Mouse (Mus musculus): ENCODE results near the gene Irak2. TPM values are rescaled to one million over a fixed set of nuclear protein-coding genes. Genes with fewer than 3 reads are reported as not detected.

The Irak2 gene
- total and polyA plus RNA-seq, 2 experiments from 2014 or later, result 3.5 to 5.9 TPM

DNA sequence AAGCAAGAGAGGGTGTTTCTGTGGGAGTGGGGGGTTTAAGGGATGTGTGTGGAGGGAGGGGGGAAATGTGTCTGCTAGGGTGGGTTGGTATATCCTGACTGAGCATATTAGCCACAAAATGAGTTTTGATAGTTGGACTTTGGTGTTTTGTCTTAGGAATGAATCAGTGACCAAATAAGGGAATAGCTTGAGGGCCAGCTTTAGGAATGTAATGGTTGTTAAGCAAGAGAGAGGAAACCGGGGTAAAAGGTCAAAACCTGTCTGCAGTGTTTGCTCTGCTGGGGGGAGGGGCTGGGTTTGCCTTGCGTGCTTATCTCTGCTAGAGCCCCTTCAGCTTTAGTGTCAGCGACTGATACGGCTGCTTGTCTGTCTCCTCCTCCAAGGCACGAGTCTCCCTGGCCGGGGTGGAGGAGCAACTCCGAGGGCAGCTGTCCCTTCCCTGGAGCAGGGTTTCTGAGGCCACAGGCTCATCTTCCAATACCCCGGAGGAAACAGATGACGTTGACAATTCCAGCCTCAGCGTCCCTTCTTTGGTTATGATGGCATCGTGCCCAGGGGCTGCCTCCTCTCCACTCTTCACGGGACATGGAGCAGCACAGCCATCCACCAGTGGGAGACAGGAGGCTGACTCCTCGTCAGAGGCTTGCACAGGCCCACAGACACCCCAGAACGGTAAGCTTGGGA, 52.3 kb downstream of the Irak2 start:
- Histone ChIP-seq H3K9ac (0 out of 2 replicates have a peak overlapping the region, but pooled peaks have one; percentile 22), H3K9me3 (ENCODE audit: low read length) (no peaks in the 10 kb centered on the region), H3K36me3 (ENCODE audit: insufficient read depth) (no peaks in the 10 kb centered on the region), H3K27me3 (ENCODE audit: insufficient read depth, low read length) (no peaks in the 10 kb centered on the region), H3K27ac (ENCODE audit: low read depth, low read length) (no peak overlapping the region), H3K4me1 (ENCODE audit: insufficient read depth) (no peaks in the 10 kb centered on the region), H3K4me3 (ENCODE audit: low read depth, low read length) (no peak overlapping the region), H3K4me2 (ENCODE audit: low read depth) (no peak overlapping the region)
- no peak for TF ChIP-seq CTCF (IDR thresholded peaks at IDR 0.05; ENCODE audit: low read depth)
- WGBS, result 18% methylated on average over 14 of the region's 14 CpGs
- DNase-seq (no peak), ATAC-seq (no peak)

DNA sequence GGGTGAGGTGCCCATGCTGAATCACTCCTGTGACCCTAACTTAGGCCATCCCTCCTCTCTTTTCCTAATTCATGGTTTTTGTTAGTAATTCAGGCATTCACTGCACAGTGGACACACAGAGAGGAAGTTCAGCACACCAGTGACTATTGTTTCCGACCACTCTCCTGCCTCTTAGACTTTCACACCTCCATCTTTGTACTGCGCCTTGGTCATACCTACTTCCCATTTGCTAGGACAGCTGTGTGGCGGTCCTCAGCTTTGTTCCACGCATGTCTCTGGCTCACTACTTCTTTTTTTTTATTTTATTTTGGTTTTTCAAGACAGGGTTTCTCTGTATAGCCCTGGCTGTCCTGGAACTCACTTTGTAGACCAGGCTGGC, 52.8 kb downstream of the Irak2 start:
- Histone ChIP-seq H3K27me3 (ENCODE audit: insufficient read depth, low read length) (no peaks in the 10 kb centered on the region), H3K36me3 (ENCODE audit: insufficient read depth) (no peaks in the 10 kb centered on the region), H3K4me2 (ENCODE audit: low read depth) (no peak overlapping the region), H3K4me3 (ENCODE audit: low read depth, low read length) (no peak overlapping the region), H3K4me1 (ENCODE audit: insufficient read depth) (no peaks in the 10 kb centered on the region), H3K27ac (ENCODE audit: low read depth, low read length) (no peak overlapping the region), H3K9me3 (ENCODE audit: low read length) (no peaks in the 10 kb centered on the region), H3K9ac (no peak overlapping the region)
- ATAC-seq, result no peak
- DNase-seq, result no peak
- 91% methylated on average over 4 of the region's 4 CpGs for WGBS
- no peak for TF ChIP-seq CTCF (IDR thresholded peaks at IDR 0.05; ENCODE audit: low read depth)

DNA sequence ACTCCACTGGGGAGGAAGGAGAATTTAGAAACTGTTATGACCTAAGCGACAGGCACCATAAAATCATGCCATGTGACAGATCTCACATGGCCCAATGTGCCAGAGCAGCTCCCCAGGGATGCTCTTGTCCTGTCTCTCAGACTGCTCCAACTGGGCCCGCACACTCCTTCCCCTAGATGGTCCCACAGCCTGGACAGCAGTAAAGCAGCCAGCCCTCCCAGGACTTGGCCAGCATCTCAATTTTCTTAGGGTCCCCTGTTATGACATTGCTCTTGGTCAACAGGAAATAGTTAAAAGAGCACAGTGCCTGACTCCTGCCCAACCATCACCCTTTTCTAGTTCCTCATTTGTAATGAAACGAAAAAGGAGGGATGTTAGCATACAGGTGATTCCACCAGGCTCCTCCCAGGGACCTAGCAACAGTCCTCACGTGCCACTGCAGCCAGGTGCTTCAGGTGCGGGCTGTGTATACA, 54.4 kb downstream of the Irak2 start:
- H3K9me3 ChIP-seq (ENCODE audit: low read length), result no peaks in the 10 kb centered on the region
- no peak overlapping the region for H3K4me3 ChIP-seq (ENCODE audit: low read depth, low read length)
- H3K27me3 ChIP-seq (ENCODE audit: insufficient read depth, low read length), result no peaks in the 10 kb centered on the region
- H3K27ac ChIP-seq (ENCODE audit: low read depth, low read length), result no peak overlapping the region
- no peak for ATAC-seq
- no peak overlapping the region for H3K4me2 ChIP-seq (ENCODE audit: low read depth)
- no peaks in the 10 kb centered on the region for H3K4me1 ChIP-seq (ENCODE audit: insufficient read depth)
- no peak for TF ChIP-seq CTCF (IDR thresholded peaks at IDR 0.05; ENCODE audit: low read depth)
- no peak for DNase-seq
- no peak overlapping the region for H3K9ac ChIP-seq
- 81% methylated on average over 5 of the region's 5 CpGs for WGBS
- no peaks in the 10 kb centered on the region for H3K36me3 ChIP-seq (ENCODE audit: insufficient read depth)

DNA sequence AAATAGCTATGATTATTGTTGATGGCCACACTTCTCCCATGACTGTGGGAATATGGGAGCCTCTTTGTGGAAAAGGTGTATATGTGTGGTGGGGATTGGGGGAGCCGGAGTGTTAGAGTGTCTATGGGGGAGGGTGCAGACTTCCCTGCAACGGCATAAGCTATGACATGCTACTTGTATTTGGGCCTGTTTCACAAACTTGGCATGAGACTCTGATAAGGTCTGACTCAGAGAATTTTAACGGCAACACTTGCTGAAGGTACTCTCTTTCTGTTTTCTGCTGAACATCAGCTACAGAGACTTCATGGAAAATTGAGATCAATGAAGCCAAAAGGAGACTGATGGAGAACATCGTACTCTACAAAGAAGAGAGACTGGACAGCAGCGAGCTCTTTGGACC, 55.1 kb downstream of the Irak2 start:
- Histone ChIP-seq H3K9me3 (ENCODE audit: low read length) (no peaks in the 10 kb centered on the region), H3K4me3 (ENCODE audit: low read depth, low read length) (no peak overlapping the region), H3K4me2 (ENCODE audit: low read depth) (no peak overlapping the region), H3K27me3 (ENCODE audit: insufficient read depth, low read length) (no peaks in the 10 kb centered on the region), H3K27ac (ENCODE audit: low read depth, low read length) (no peak overlapping the region), H3K4me1 (ENCODE audit: insufficient read depth) (0 out of 2 replicates have a peak, but pooled peaks cover 7% of the 10 kb centered on the region), H3K36me3 (ENCODE audit: insufficient read depth) (no peaks in the 10 kb centered on the region), H3K9ac (no peak overlapping the region)
- 91% methylated on average over 5 of the region's 5 CpGs for WGBS
- TF ChIP-seq CTCF (IDR thresholded peaks at IDR 0.05; ENCODE audit: low read depth), result no peak
- DNase-seq (no peak), ATAC-seq (no peak)

DNA sequence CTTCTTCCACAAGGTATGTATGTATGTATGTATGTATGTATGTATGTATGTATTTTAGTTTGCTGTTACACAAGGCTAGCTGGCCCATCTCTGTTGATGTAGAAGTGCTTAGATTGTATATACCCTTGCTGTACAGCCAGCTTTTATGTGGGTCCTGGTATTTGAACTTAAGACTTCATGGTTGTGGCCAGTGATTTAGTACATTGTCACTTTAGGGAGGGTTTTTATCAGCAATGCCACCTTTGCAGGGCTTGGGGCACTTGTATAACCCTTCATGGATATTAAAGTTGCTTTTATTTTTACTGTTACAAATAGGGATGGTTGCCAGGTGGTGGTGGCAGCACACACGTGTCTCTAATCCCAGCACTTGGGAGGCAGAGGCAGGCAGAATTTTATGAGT, 56.9 kb downstream of the Irak2 start:
- no peak overlapping the region for H3K4me2 ChIP-seq (ENCODE audit: low read depth)
- no peak overlapping the region for H3K9ac ChIP-seq
- ATAC-seq (no peak), DNase-seq (no peak)
- TF ChIP-seq CTCF (IDR thresholded peaks at IDR 0.05; ENCODE audit: low read depth), result no peak
- no peaks in the 10 kb centered on the region for H3K27me3 ChIP-seq (ENCODE audit: insufficient read depth, low read length)
- H3K4me3 ChIP-seq (ENCODE audit: low read depth, low read length), result no peak overlapping the region
- H3K9me3 ChIP-seq (ENCODE audit: low read length), result no peaks in the 10 kb centered on the region
- peaks cover 14% of the 10 kb centered on the region; the same call in 1 of the 2 replicates for H3K4me1 ChIP-seq (ENCODE audit: insufficient read depth)
- peaks cover 3% of the 10 kb centered on the region; the same call in 1 of the 2 replicates for H3K36me3 ChIP-seq (ENCODE audit: insufficient read depth)
- 73% methylated on average over 1 of the region's 1 CpGs for WGBS
- no peak overlapping the region for H3K27ac ChIP-seq (ENCODE audit: low read depth, low read length)

DNA sequence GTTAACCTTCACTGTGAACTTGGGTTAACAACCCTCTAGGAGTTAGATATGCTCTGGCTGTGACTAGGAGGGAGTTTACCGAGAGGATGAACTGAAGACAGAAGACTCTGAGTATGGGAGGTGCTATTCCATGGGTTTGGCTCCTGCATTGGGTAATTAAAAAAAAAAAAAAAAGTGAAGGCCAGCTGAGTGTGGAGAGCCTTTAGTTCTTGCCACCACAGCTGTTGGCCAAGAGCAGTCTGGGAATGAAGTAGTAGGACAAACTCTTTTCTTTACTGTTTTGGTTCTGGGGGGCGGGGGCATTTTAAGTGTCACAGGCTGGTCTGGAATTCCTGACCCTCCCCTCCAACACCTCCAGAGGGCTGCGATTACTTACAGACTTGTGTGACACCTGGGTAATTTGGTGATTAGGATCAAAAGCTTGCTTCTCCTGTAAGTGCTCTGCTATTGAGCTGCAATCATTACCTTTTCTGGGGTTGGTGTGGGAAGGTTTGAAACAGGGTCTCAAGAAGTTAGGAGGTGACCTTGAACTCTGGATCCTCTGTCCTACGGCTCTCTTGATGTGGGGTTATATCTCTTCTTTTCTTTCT, 57.6 kb downstream of the Irak2 start:
- peak overlapping the region; percentile 99 for H3K4me2 ChIP-seq (ENCODE audit: low read depth)
- no peak overlapping the region for H3K4me3 ChIP-seq (ENCODE audit: low read depth, low read length)
- H3K27ac ChIP-seq (ENCODE audit: low read depth, low read length), result 0 out of 2 replicates have a peak overlapping the region, but pooled peaks have one; percentile 72
- no peak for TF ChIP-seq CTCF (IDR thresholded peaks at IDR 0.05; ENCODE audit: low read depth)
- no peak for DNase-seq
- 86% methylated on average over 4 of the region's 4 CpGs for WGBS
- no peaks in the 10 kb centered on the region for H3K27me3 ChIP-seq (ENCODE audit: insufficient read depth, low read length)
- H3K9me3 ChIP-seq (ENCODE audit: low read length), result no peaks in the 10 kb centered on the region
- ATAC-seq, result no peak
- H3K4me1 ChIP-seq (ENCODE audit: insufficient read depth), result peaks cover 14% of the 10 kb centered on the region; the same call in 1 of the 2 replicates
- H3K9ac ChIP-seq, result peak overlapping the region; percentile 45
- H3K36me3 ChIP-seq (ENCODE audit: insufficient read depth), result peaks cover 5% of the 10 kb centered on the region; the same call in 1 of the 2 replicates

DNA sequence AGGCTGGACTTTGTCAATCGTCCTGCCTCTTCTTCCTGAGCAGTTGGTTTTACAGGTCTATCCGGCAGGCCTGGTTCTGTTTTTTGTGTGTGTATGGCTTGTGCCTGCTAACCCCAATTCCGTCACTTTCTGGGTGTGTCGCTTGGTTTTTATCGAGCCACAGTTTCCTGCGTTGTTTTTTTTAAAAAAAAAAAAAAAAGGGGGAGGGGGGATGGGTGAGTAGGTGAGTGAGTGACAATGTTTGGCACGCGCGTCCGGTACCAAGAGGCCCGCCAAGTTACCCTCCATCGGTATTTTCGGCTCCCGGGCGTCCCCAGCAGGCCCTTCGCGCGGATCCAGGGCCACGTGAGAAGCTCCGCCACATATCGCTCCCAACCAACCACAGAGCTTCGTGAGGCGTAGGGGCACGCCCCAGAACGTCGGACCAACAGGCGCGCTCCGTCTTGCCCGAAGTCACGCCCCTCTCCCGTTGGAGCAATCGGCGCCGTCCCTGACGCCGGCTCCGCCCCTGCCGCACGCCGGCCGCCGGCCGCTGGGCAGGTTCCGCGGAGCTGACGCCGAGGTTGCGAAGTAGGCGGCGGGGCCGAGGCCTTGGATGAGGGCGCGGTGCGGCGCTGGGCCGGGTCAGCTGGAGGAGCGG, 58.4 kb downstream of the Irak2 start, which contains the start of gene Tatdn2:
Tatdn2 (plus strand) TSS at position 469 of the 640 bp plus-strand sequence.
- peaks cover 14% of the 10 kb centered on the region; the same call in 1 of the 2 replicates for H3K4me1 ChIP-seq (ENCODE audit: insufficient read depth)
- 2% methylated on average over 55 of the region's 58 CpGs for WGBS
- H3K9me3 ChIP-seq (ENCODE audit: low read length), result no peaks in the 10 kb centered on the region

More for the DNA sequence above, 58.4 kb downstream of the Irak2 start, which contains the start of gene Tatdn2:
- H3K4me2 ChIP-seq (ENCODE audit: low read depth), result peak within 1 kb of the TSS; percentile 99
- peak within 1 kb of the TSS; percentile 92 for H3K4me3 ChIP-seq (ENCODE audit: low read depth, low read length)
- peaks cover 12% of the 10 kb centered on the region for H3K36me3 ChIP-seq (ENCODE audit: insufficient read depth)
- TF ChIP-seq CTCF (IDR thresholded peaks at IDR 0.05; ENCODE audit: low read depth), result peak; percentile 29
- peak; percentile 97 for DNase-seq
- H3K9ac ChIP-seq, result peak within 1 kb of the TSS; percentile 67
- peak within 1 kb of the TSS; percentile 84 for H3K27ac ChIP-seq (ENCODE audit: low read depth, low read length)
- H3K27me3 ChIP-seq (ENCODE audit: insufficient read depth, low read length), result no peaks in the 10 kb centered on the region
- peak; percentile 100 for ATAC-seq

All from forebrain, postnatal 0 days (tissue).